Mouse (Mus musculus) macrophage (primary cell): ENCODE measurements around the gene Chsy1. TPM values are rescaled to one million over a fixed set of nuclear protein-coding genes. Genes with fewer than 3 reads are reported as not detected.

Source experiments
- H3K27ac ChIP-seq: fragments of 350-480 bp; formaldehyde crosslinking; 2 replicates; pipeline ENCODE4 v1.9.0; 2021
- H3K36me3 ChIP-seq: fragments of 350-480 bp; formaldehyde crosslinking; 2 replicates; pipeline ENCODE4 v1.9.0; 2021; ENCODE audit errors: inconsistent target
- H3K4me3 ChIP-seq: fragments of 350-480 bp; formaldehyde crosslinking; 2 replicates; pipeline ENCODE4 v1.9.0; 2021; ENCODE audit errors: inconsistent target
- H3K79me2 ChIP-seq: fragments of 350-480 bp; formaldehyde crosslinking; 2 replicates; pipeline ENCODE4 v1.9.0; 2021; ENCODE audit errors: inconsistent target
- WGBS: methylation state at CpG from one replicate; pipeline ENCODE4 v1.1.7; 2026; ENCODE audit warnings: inconsistent platforms; ENCODE audit not compliant: missing documents; 5-methylcytosine and 5-hydroxymethylcytosine counted together
- polyA plus RNA-seq: library from polyadenylated mRNA; stranded (reverse); fragments of 250-400 nt; gene quantifications from 3 replicates; pipeline ENCODE4 v1.2.4, GENCODE M21; 2018; ENCODE audit warnings: inconsistent platforms
- total RNA-seq, 78 experiments: library from RNA; depleted of rRNA; stranded (reverse); fragments of 250-400 nt; gene quantifications; 1 replicate in 9 of 78; 2 replicates in 24 of 78; 3 replicates in 43 of 78; 4 replicates in 2 of 78; pipeline ENCODE4 v1.2.4; 2018; ENCODE audit warnings: inconsistent platforms in 56 of 78

The Chsy1 gene
- 1 to 10 TPM in 21 of 26 experiments, under 1 TPM in 4, not detected in 1; 0.31 to 8.8 (median 2.2) TPM for total RNA-seq (2018; cell fraction: chromatin; rRNA removed)
- 1 to 10 TPM; 3.3 to 10.0 (median 6.5) TPM for total RNA-seq (2018; cell fraction: cytosol; rRNA removed)
- 10 to 100 TPM in 8 of 26 experiments, 1 to 10 TPM in 18; 2.8 to 16.0 (median 7.8) TPM for total RNA-seq (2018; cell fraction: nucleus; rRNA removed)
- 4.8 to 6.6 TPM (median 5.3 TPM) in 3 replicates for polyA plus RNA-seq

DNA sequence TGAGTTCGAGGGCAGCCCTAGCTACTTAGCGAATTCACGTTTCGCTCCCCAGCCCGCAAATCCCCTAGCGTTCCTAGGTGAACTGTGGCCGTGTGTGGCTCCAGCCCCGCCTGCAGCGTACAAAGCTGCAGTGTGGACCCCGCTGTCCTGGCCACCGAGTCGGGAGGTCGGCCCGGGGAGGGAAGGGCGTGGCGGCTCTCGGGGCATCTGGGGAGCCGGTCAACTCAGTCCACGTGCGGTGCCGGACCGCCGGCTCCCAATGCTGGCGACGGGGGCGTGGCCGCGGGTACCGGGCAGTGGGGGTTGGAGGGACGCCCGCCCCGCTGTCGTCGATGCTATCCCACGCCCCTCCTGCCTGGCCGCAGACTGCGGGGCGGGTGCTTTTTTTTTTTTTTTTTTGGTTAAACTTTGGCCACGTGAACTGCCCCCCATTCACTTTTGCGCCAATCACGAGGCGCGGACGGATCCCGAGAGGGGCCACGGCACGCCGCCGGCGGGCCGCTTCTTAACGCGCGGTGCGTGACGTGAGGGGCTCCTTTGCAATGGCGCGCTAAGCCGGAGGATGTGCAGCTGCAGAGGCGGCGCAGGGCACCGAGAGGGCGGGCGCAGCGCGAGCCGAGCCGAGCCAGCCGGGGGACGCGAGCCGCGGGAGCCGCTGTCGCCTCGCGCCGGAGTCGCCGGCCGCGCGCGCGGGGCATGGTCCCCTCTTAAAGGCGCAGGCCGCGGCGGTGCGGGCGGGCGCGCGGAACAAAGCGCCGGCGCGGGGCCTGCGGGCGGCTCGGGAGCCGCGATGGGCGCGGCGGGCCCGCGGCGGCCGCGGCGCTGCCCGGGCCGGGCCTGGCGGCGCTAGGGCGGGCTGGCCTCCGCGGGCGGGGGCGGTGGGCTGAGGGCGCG, at the start of gene Chsy1:
Gene Chsy1 (plus strand): TSS at position 555 of the 894 bp plus-strand sequence.
- H3K27ac ChIP-seq: no peak within 1 kb of the TSS
- H3K4me3 ChIP-seq: peak within 1 kb of the TSS; percentile 45
- peaks cover 33% of the 10 kb centered on the region for H3K79me2 ChIP-seq
- no peaks in the 10 kb centered on the region for H3K36me3 ChIP-seq
- WGBS: 1% methylated on average over 85 of the region's 123 CpGs

DNA sequence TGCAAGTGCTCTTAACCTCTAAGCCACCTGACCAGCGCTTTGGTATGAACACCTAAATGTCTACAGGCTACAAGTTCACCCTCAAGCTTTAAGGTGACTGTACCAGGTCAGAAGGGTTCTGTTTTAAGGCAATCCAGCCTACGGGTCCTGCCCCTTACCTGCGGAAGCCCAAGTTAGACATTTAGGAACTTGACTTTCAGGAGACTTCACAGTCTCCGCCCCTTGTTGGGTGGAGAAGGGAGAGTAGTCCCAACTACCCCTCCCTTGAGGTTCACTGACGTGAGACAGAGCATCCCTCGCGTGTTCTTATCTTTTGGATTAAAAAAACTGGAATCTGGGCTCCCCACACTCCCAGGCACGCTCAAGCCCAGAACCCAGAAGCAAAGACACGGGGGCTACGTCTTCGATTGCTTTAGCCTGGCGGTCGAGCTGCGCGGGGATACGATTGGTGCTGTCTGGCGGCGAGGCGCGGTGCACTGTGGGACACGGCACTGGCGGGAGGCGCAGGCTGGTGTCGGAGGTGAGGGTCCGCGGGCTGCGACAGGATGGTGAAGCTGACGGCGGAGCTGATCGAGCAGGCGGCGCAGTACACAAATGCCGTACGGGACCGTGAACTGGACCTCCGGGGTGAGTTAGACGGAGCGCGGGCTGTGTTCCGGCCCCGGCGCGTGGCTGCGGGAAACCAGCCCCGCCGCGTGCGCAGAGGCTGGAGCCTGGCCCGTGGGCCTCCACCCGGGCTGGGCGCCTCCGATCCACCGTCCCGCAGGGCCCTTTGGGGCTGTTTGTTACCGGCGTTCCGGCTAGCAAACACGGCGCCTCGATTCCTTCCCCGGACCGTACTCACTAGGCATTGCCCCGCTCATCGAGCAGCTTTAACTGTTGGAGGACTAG, 49.0 kb upstream of the Chsy1 start:
- peak overlapping the region; percentile 38 for H3K27ac ChIP-seq

DNA sequence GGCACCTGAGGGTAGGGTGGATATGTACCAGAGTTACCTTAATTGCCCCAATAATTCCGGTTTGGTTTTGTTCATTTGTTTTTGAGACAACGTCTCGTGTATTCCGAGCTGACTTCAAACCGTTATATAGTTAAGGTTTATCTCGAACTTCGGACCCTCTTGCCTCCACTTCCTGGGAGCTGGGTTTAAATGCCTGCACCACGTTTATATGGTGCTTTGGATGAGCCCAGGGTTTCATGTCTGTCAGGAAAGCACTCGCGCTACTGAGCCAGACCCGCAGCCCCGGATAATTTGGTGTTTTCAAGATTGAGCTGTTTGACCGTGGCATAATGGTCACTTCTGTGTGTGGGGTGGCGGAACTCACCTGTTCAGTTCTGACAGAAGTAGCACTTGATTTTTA, 48.3 kb upstream of the Chsy1 start:
- Histone ChIP-seq H3K4me3 (peak overlapping the region; percentile 88), H3K36me3 (peaks cover 18% of the 10 kb centered on the region; the same call in 1 of the 2 replicates), H3K27ac (no peak overlapping the region), H3K79me2 (peaks cover 39% of the 10 kb centered on the region)
- 0% methylated on average over 14 of the region's 14 CpGs for WGBS

More for the DNA sequence above, 49.0 kb upstream of the Chsy1 start:
- WGBS: under 1% methylated on average over 64 of the region's 64 CpGs
- Histone ChIP-seq H3K4me3 (peak overlapping the region; percentile 88), H3K79me2 (peaks cover 39% of the 10 kb centered on the region), H3K36me3 (peaks cover 13% of the 10 kb centered on the region; the same call in 1 of the 2 replicates)

DNA sequence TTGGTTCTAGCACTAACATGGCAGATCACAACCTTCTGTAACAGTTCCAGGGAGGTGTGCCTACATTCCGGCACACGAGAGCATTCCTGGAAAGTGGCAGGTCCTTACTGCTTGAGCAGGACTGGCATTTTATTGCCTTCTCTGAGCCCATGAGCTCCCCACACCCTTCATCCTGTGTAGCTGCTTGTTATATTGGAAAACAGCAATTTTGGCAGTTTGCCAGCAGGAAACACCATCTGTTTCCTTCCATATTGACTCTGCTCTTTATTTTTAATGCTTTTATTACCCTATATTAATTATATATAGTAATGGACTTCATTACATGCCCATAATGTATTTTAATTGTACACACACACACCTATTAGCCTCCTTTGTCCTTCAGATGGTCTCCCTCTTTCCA, 32.9 kb upstream of the Chsy1 start:
- H3K4me3 ChIP-seq: no peak overlapping the region
- peaks cover 17% of the 10 kb centered on the region for H3K79me2 ChIP-seq
- H3K27ac ChIP-seq: no peak overlapping the region
- 95% methylated on average over 2 of the region's 2 CpGs for WGBS
- peaks cover 37% of the 10 kb centered on the region for H3K36me3 ChIP-seq

DNA sequence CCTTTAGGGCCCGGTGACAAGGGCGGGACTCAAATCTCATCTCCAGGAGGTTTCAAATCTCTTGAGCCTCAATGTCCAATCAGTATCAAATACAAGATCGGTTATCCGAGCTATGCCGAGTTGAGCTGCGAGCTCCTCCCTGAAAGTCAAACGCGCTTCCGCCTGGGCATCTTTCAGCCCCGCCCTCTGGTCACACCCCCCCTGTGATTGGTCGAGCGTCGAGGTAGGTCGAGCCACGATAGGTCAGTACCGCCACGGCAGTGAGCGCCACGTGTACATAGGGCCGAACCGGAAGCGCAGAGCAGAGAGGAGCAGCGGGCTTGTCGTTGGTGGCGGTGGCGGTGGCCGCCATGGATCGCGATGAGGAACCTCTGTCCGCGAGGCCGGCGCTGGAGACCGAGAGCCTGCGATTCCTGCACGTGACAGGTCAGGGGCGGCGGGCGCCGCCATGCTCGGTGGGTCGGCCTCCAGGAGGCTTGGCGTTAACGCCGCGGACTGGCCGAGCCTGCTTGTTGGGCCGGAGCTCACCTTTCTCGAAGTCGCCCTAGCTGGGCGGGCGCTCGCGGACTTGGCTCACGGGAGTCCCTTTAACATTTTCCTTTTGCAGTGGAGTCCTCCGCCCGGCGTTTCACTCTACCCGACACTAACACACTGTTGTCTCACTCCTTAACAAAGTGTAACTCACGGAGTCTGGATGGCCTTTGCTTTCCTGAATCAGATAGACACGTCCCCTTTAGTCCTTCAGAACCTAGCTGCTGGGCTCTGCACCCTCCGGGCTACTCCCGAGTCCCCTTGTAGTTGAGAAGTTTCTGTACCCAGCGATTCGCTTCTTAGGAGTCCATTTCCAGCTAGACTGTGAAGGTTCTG, 29.7 kb upstream of the Chsy1 start, which contains the start of gene Selenos:
Gene Selenos (plus strand): TSS at position 286 of the 867 bp plus-strand sequence.
- Histone ChIP-seq H3K4me3 (peak within 1 kb of the TSS; percentile 84), H3K27ac (peak within 1 kb of the TSS; percentile 70), H3K79me2 (peaks cover 48% of the 10 kb centered on the region), H3K36me3 (peaks cover 37% of the 10 kb centered on the region; the same call in 1 of the 2 replicates)
- 1% methylated on average over 64 of the region's 65 CpGs for whole genome bisulfite sequencing

DNA sequence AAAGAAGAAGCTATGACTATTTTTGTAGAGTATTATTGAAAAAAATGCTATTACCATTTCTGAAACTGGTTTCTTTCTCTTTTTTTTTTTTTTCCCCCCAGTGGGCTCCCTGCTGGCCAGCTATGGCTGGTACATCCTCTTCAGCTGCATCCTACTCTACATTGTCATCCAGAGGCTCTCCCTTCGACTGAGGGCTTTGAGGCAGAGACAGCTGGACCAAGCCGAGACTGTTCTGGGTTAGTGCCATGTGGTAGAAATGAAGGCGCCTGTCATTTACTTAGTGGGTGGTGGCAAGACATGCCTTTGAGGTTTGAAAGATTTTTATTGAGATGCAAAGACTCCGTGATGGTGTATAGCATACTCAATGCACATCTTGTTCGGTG, 29.1 kb upstream of the Chsy1 start:
- Histone ChIP-seq H3K79me2 (peaks cover 54% of the 10 kb centered on the region), H3K4me3 (peak overlapping the region; percentile 84), H3K27ac (peak overlapping the region; percentile 70), H3K36me3 (peaks cover 36% of the 10 kb centered on the region; the same call in 1 of the 2 replicates)
- WGBS: 34% methylated on average over 5 of the region's 5 CpGs

DNA sequence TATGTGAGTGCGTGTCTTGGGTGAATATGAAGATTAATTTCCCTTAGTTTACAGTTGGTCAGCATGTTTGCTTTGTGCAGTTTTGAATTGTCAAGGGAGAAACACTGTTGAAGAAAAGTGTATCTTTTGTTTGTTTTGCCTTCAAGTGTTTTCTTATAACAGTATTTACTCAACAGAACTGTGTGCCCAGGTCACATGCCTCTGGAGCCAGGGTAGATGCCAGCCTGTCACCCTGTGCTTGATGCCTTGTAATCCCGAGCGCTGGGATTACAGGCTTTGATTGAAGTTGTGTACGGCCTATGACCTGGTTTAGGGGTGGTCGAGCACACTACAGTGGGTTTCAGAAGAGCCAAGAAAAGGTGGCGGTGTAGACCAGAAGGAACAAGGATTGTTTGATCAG, 25.6 kb upstream of the Chsy1 start:
- H3K79me2 ChIP-seq: peaks cover 58% of the 10 kb centered on the region
- 87% methylated on average over 6 of the region's 6 CpGs for WGBS
- no peak overlapping the region for H3K27ac ChIP-seq
- peaks cover 68% of the 10 kb centered on the region for H3K36me3 ChIP-seq
- no peak overlapping the region for H3K4me3 ChIP-seq

DNA sequence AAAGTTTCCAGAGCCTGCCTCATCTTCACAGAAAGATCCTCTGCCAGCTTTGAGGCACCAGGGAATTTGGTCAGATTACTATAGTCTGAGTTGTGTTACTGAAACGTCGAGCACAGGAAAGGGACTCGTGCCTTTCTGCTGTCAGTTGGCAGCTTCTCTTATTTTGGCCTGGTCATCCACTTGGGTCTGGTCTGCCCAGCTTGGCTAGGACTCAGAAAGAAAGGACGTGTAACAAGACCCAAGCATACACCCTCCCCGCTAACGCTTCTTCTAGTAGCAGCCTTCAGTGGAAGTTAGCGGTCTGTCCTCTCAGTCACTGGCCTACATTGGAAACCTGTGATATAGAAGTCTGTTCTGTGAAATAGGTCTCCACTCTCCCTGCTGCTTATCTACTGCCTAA, 24.8 kb upstream of the Chsy1 start:
- no peak overlapping the region for H3K27ac ChIP-seq
- H3K36me3 ChIP-seq: peaks cover 76% of the 10 kb centered on the region
- H3K4me3 ChIP-seq: no peak overlapping the region
- 88% methylated on average over 7 of the region's 7 CpGs for WGBS
- peaks cover 58% of the 10 kb centered on the region for H3K79me2 ChIP-seq

DNA sequence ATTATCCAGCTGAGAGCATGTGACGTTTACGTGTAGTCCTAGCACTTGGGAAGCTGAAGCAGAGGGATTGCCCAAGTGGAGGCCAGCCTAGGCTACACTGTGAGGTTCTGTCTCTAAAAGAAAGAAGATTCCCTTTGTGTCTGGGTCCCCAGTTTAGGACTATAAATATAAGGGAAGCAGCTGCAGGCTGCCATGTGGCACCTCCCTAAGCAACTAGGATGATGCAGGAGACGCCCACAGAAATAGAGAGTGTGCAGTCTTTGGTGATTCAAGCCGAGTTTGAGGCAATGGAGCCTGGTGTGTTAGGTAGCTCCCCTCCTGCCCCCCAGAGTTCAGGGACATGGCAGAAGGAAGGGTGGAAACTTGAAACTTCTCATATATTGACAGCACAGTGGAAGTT, 21.7 kb upstream of the Chsy1 start:
- H3K4me3 ChIP-seq: no peak overlapping the region
- H3K36me3 ChIP-seq: peaks cover 82% of the 10 kb centered on the region
- H3K27ac ChIP-seq: no peak overlapping the region
- peaks cover 30% of the 10 kb centered on the region; the same call in 1 of the 2 replicates for H3K79me2 ChIP-seq
- 95% methylated on average over 4 of the region's 4 CpGs for WGBS

DNA sequence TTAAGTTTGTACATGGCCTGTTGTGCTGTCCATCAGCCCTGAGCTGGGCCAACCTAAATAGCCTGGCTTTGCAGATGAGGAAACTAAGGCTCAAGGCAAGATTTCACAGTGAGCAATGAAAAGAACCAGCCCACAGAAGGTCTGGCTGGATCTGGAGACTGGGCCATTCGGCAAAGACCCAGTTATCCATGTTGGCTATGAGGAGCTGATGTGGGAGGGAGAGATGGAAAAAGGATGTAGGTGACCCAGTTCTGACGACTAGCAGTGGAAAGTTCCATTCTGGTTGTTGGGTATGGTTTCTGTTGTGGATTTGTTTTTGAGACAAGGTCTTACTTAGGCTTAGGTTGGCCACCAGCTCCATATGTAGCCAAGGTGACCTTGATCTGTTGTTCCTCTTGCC, 21.2 kb upstream of the Chsy1 start:
- 90% methylated on average over 2 of the region's 2 CpGs for WGBS
- Histone ChIP-seq H3K4me3 (no peak overlapping the region), H3K79me2 (peaks cover 25% of the 10 kb centered on the region; the same call in 1 of the 2 replicates), H3K27ac (no peak overlapping the region), H3K36me3 (peaks cover 79% of the 10 kb centered on the region)

DNA sequence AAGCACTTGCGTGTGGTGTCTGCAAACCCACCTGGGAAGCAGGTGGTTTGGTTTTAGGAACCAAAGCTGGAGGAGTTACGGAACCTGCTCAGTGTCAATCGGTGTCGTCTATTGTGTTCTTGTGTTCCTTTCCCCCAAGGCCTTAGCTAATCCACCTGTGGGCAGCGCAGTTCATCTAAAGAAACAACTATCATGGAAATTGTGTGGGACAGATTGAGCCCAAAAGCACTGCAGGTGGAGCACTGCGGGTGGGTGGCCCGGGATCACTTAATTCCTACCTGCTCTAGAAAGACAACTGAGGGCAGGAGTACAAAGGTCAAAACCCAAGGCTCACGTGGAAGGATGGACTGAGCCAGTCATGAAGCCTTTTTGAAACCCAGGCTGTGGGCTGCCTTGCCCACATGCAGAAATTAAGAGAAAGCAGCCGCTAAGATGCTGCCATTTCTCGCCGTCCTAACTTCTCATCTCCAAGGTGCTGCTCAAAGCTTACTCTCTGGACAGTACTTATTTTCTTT, 18.6 kb upstream of the Chsy1 start:
- no peak overlapping the region for H3K27ac ChIP-seq
- WGBS: 91% methylated on average over 11 of the region's 11 CpGs
- H3K36me3 ChIP-seq: peaks cover 53% of the 10 kb centered on the region
- no peak overlapping the region for H3K4me3 ChIP-seq
- H3K79me2 ChIP-seq: no peaks in the 10 kb centered on the region; the same call in 1 of the 2 replicates

DNA sequence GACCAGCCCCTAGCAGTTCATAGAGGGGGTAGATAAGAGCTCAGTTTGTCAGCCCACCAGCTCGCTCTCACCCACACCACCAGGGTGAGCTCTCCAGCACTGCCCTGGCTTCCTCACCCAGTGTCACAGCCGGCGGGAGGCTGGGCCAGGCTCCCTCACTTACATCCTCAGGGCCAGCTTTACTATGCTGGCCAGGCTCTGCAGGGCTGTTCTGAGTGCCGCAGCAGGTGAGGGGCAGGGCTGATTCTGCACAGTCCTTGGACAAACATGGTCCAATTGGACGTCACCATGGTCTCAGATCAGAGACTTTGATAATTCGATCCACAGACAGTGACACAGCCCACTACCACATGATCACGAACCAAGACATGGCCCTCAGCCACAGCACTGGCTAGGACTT, 17.8 kb upstream of the Chsy1 start:
- WGBS: 94% methylated on average over 7 of the region's 7 CpGs
- Histone ChIP-seq H3K27ac (no peak overlapping the region), H3K4me3 (no peak overlapping the region), H3K79me2 (no peaks in the 10 kb centered on the region), H3K36me3 (peaks cover 45% of the 10 kb centered on the region)

DNA sequence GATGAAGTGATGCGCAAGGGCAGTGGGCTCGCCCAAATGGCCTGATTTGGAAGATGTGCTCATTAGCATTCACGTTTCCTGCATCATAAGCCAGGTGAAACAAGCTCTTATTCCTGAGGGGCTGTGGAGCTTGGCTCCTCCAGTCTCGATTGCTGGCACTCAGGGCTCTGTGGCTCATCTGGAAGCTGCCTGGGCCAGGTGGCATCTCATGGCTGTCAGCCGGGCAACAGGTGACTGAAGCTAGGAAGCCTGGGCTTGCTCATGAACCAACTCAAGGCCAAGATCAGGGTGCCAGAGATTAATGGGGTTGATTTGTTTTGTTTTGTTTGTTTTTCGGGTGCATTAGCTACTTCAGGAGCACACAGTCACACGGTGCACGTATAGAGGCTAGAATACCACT, 16.7 kb upstream of the Chsy1 start:
- Histone ChIP-seq H3K79me2 (no peaks in the 10 kb centered on the region), H3K4me3 (no peak overlapping the region), H3K36me3 (peaks cover 34% of the 10 kb centered on the region), H3K27ac (no peak overlapping the region)
- WGBS: 93% methylated on average over 8 of the region's 8 CpGs
